Mouse (Mus musculus) cortical plate, adult 2 months (tissue): ENCODE results near the gene Ccdc181. TPM values are rescaled to one million over a fixed set of nuclear protein-coding genes. Genes with fewer than 3 reads are reported as not detected.

Source experiments
- H3K27ac ChIP-seq: fragments of 200-500 bp; 2 replicates; pipeline ENCODE4 v1.5.1; 2012; ENCODE audit warnings: low read length, control low read depth, inconsistent platforms; ENCODE audit not compliant: insufficient read depth
- H3K4me1 ChIP-seq: fragments of 200-500 bp; 2 replicates; pipeline ENCODE4 v1.6.1; 2011; ENCODE audit warnings: low read length; ENCODE audit not compliant: control insufficient read depth, insufficient read depth
- H3K4me3 ChIP-seq: fragments of 200-500 bp; 2 replicates; pipeline ENCODE4 v1.5.1; 2011; ENCODE audit warnings: mild to moderate bottlenecking, low read length, control low read depth; ENCODE audit not compliant: insufficient read depth
- CTCF ChIP-seq: fragments of 200-500 bp; IDR thresholded peaks from 2 replicates; pipeline ENCODE4 v1.5.1; 2011; ENCODE audit warnings: mild to moderate bottlenecking, control low read depth, low read length; ENCODE audit not compliant: insufficient read depth; ENCODE audit errors: extremely low read depth
- POLR2A ChIP-seq: fragments of 200-500 bp; IDR thresholded peaks from 2 replicates; pipeline ENCODE4 v1.6.1; 2011; ENCODE audit warnings: mild to moderate bottlenecking, low read length, control low read depth; ENCODE audit not compliant: insufficient read depth; ENCODE audit errors: extremely low read depth
- polyA plus RNA-seq: library from polyadenylated mRNA; depleted of rRNA; stranded (reverse); fragments of >200 nt; gene quantifications from 2 replicates; pipeline ENCODE4 v1.2.3, GENCODE M21; 2012

Gene Ccdc181
- polyA plus RNA-seq, 1 experiment: 19.1 TPM

DNA sequence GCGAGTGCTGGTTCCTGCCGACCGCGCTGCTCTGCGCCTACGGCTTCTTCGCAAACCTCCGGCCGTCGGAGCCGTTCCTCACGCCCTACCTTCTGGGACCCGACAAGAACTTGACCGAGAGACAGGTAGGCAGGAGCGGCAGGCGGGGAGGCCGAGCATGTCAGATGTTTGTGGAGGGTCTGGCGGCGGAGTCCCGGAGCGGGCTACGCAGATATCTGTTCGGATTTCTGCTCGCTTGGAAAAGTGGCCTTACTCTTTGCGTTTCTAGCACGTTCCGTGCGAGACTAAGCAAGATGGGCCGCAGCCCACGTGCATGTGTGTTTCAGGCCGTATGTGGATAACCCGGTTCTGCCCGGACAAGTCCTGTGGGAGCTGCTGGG is 26.1 kb upstream of the Ccdc181 start:
- no peaks in the 10 kb centered on the region for H3K4me1 ChIP-seq
- H3K4me3 ChIP-seq: peak overlapping the region; percentile 45
- TF ChIP-seq CTCF: no peak
- TF ChIP-seq POLR2A: no peak
- 0 out of 2 replicates have a peak overlapping the region, but pooled peaks have one; percentile 18 for H3K27ac ChIP-seq

DNA sequence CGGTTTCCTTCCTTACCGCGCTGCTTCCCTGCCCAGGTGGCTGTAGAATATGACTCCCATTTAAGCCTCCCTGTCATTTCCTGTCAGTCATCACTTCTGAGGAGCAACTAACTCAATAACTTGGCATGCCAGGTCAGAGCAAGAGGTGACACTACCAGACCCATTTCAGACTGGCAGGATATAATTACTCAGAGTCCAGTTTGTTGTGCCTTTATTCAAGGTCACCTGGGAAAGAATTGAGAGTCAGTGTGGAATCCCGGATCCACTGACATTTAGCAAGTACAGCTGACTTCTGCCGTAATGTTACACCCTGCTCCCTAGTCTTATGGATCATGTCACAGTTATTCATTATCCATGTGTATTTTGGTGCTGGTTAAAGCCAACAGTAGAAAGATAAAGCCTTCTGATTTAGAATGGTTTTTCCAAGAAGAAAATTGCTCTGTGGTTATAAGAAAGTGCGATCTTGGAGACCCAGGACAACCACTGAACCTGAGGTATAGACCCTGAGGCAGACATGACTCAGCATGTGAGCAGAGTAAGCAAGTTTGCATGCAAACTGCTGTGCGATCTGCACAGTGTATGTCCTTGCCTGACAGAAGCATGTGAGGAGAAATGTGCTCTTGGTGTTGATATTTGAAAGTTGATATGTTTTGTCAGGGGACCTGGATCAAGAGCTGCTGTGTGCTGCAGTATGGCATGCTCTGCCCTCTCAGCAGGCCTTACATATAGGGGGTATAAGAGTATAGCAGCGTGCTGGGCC is 24.8 kb upstream of the Ccdc181 start:
- H3K4me3 ChIP-seq: peak overlapping the region; percentile 45
- H3K4me1 ChIP-seq: no peaks in the 10 kb centered on the region
- no peak for TF ChIP-seq CTCF
- no peak overlapping the region for H3K27ac ChIP-seq

DNA sequence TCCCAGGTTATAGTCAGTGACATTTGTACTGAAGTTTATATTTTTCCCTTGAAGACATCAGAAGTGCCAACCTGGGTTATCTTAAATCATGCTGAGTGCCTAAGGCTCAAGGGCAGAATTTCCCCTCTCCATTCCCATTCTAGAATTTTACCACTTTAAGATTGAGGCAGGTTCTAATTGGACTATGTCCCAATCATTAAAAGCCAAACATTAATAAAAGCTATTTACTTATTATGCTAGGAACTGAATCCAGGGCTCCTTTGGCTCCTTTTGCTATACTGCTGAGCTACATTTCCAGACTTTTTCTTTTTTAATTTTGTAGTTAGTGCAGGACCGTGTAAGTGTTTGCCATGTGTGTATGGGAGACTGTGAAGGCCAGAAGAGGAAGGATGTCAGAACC is 23.9 kb upstream of the Ccdc181 start:
- Histone ChIP-seq H3K4me1 (no peaks in the 10 kb centered on the region), H3K4me3 (no peak overlapping the region; the same call in 1 of the 2 replicates), H3K27ac (no peak overlapping the region)
- TF ChIP-seq CTCF: no peak
- no peak for TF ChIP-seq POLR2A

DNA sequence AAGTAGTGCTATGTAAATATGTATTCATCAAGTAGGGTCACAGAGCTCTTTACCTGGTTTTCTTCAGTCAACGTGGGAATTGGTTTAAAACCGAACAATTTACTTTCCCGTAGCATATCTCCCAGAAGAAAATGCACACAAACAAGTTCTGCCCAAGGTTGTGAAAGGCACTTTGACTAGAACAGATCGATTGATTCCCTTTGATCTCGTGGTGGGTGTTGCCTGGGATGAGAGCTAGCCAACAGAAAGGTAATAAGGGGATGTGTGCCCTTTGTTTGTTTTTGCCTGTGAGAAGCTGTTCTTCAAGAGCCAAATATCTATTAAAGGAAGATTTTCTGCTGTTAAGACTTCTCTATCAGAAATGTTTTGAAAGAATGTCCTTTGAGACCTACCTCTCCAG is 22.8 kb upstream of the Ccdc181 start:
- Histone ChIP-seq H3K27ac (no peak overlapping the region), H3K4me1 (no peaks in the 10 kb centered on the region), H3K4me3 (no peak overlapping the region)
- no peak for TF ChIP-seq POLR2A
- no peak for TF ChIP-seq CTCF

DNA sequence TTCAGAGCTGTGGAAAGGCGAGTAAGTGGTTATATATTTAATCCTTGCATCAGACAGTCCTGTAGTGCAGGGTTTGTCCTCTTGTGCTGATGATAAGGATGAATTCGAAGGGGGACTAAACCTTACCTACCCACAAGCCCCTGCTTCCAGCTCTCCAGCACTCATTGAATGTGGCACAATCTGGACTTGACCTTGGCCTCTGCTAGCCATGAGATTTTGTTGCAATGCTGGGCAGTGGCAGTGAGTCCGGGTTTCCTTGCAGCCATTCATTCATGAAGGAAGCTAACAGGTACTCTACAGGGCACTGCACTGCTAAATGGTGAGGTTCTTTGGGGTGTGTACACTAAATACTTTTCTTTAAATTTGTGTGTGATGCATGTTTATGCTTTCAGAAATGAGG is 20.5 kb upstream of the Ccdc181 start:
- no peaks in the 10 kb centered on the region for H3K4me1 ChIP-seq
- H3K27ac ChIP-seq: no peak overlapping the region
- no peak overlapping the region for H3K4me3 ChIP-seq
- TF ChIP-seq POLR2A: no peak
- TF ChIP-seq CTCF: no peak

DNA sequence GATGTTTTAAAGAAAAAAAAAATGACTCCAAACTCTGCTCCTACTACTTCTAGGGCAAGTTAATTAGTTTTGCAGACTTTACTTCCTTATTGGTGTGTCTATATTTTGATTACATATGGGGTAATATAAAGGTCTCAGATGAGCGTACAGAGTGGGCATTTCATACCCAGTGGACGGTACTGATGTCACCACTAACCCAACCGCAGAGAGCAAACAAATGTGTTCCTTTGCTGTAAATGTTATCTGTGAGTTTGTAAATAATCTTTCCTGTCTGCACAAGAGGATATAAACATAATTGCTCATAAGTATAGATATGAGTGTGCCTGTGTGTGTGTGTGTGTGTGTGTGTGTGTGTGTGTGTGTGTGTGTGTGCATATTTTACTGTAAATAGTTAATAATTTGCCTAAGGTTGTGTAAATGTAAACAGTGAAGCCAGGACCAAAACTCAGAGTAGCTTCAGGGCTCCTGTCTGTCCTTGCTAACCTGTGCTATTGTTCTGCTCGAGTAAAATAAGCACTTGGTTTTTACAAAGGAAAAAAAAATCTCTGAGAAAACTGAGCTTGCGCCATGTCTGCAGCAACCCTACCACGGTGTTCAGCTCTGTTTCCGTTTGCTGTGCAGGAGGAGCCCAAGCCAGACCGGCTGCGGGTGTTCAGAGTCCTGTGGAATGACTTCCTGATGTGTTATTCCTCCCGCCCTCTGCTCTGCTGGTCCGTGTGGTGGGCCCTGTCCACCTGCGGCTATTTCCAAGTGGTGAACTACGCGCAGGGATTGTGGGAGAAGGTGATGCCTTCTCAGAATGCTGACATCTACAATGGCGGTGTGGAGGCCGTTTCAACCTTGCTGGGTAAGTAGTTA is 15.0 kb upstream of the Ccdc181 start:
- Histone ChIP-seq H3K27ac (no peak overlapping the region), H3K4me1 (no peaks in the 10 kb centered on the region), H3K4me3 (no peak overlapping the region)
- TF ChIP-seq CTCF (no peak), POLR2A (no peak)

DNA sequence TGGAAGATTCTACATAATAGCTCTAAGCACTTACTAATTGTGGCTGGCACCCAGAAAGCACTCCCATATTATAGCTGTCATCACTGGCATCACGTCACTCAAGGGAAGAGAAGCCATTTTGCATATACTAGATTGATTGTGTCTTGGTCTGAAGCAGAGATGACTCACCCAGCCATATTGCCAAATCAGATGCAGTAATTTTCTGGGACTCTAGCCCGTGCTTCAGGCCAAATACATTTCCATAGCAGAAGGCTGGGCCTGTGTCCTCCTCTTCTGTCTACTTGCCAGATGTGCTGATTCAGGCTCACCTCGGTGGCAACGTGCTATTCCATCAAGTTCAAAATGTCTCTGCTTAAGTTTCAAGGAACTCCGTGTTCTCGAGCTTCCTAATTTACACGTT is 13.8 kb upstream of the Ccdc181 start:
- Histone ChIP-seq H3K4me3 (no peak overlapping the region), H3K27ac (no peak overlapping the region), H3K4me1 (no peaks in the 10 kb centered on the region)
- TF ChIP-seq POLR2A: no peak
- no peak for TF ChIP-seq CTCF

DNA sequence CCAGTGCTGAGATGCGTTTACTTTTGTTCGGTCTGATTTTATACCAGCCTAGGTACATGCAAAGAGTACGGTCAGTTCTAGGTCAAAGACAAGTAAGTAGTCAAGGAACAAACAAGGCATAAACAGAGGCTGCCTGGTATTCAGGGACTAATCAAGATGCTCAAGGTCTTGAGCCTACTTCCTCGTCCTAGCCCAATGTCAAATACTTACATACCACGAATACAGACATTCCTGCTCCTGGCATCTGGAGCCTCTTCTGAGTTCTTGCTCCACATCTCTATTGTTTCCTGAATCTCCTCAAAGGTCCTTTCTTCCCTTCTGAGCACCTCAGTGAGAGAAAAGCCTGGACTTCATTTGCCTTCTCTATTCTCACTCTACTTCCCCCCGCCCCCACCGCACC is 4.4 kb upstream of the Ccdc181 start:
- H3K4me1 ChIP-seq: no peaks in the 10 kb centered on the region
- no peak overlapping the region for H3K27ac ChIP-seq
- TF ChIP-seq POLR2A (no peak), CTCF (no peak)
- no peak overlapping the region for H3K4me3 ChIP-seq

DNA sequence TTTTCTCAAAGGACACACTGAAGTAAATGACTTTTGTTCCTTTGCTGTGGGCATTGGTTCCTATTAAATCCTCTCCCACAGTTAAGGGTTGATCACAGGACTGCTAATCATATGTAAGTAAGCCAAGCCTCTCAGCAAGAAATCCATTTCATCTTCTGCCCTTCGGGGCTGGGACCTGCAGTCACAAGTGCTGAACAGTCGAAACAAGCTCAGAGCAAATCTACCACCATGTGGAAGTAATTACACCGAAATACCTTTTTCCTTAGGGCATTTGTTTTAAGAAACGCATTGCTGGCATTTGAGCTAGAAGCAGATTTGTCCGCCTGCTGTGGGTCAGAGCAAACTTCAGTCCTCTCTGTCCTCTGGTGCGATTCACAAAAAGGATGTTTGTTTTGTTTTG is 1.7 kb upstream of the Ccdc181 start:
- H3K27ac ChIP-seq: no peak overlapping the region
- TF ChIP-seq CTCF (no peak), POLR2A (no peak)
- H3K4me3 ChIP-seq: no peak overlapping the region
- no peaks in the 10 kb centered on the region for H3K4me1 ChIP-seq

DNA sequence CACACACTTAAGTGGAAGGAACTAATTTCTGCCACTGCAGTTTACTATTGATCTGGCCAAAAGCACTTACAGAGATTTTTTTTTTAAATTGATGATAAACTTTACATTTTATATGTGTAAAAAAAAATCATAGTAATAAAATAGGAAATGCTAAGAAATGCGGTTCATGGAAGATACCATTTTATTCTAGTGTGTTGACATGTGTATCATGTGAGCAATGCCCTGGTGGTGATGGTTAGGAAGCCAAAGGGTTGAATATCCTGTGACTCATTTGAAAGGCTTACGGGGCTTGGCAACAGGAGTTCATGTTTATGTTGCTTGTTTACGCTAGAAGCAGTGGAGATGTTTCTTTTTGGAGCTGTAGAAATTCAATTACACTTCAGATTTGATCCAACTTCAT is 1.2 kb downstream of the Ccdc181 start:
- no peaks in the 10 kb centered on the region for H3K4me1 ChIP-seq
- TF ChIP-seq CTCF (no peak), POLR2A (no peak)
- H3K27ac ChIP-seq: no peak overlapping the region
- no peak overlapping the region for H3K4me3 ChIP-seq
